Mouse (Mus musculus) cerebellum, adult 2 months (tissue): Measurements from ENCODE around the gene Hdc. TPM values are rescaled to one million over a fixed set of nuclear protein-coding genes. Genes with fewer than 3 reads are reported as not detected.
A peak's percentile ranks its signal among the peaks of the same experiment; 100 is the strongest.

ENCODE experiments used
- DNase-seq, 2 experiments: peaks; one replicate each; pipeline ENCODE4 v3.0.0; 2021
- H3K27ac ChIP-seq: fragments of 200-500 bp; 2 replicates; pipeline ENCODE4 v1.5.1; 2012; ENCODE audit warnings: low read length, control low read depth, inconsistent platforms; ENCODE audit not compliant: insufficient read depth
- H3K27me3 ChIP-seq: fragments of 200-500 bp; 2 replicates; pipeline ENCODE4 v1.6.1; 2012; ENCODE audit warnings: inconsistent platforms, mild to moderate bottlenecking, low read length, moderate library complexity; ENCODE audit not compliant: control insufficient read depth, insufficient read depth
- H3K4me1 ChIP-seq: fragments of 200-500 bp; 2 replicates; pipeline ENCODE4 v1.6.1; 2011; ENCODE audit warnings: low read length; ENCODE audit not compliant: control insufficient read depth, insufficient read depth
- H3K4me3 ChIP-seq: fragments of 200-500 bp; replicated peaks from 2 replicates; pipeline ENCODE3; 2011; ENCODE audit warnings: mild to moderate bottlenecking, low read depth, low read length, control low read depth; ENCODE audit not compliant: insufficient read depth
- CTCF ChIP-seq: fragments of 200-500 bp; IDR thresholded peaks from 2 replicates; pipeline ENCODE4 v1.5.1; 2011; ENCODE audit warnings: low read depth, mild to moderate bottlenecking, control low read depth, low read length, moderate library complexity, borderline replicate concordance; ENCODE audit not compliant: insufficient read depth
- POLR2A ChIP-seq: fragments of 200-500 bp; IDR thresholded peaks from 2 replicates; pipeline ENCODE4 v1.6.1; 2011; ENCODE audit warnings: low read length, control low read depth, borderline replicate concordance; ENCODE audit not compliant: insufficient read depth
- WGBS: fragments of 180-500 bp; shearing (Covaris S2); methylation state at CpG from one replicate; pipeline ENCODE4 v1.1.7; 2018; 5-methylcytosine and 5-hydroxymethylcytosine counted together
- polyA plus RNA-seq: library from polyadenylated mRNA; depleted of rRNA; stranded (reverse); fragments of >200 nt; gene quantifications from 2 replicates; pipeline ENCODE4 v1.2.3, GENCODE M21; 2012; rRNA removed

The Hdc gene
- 6.6 and 7.0 TPM in 2 replicates for polyA plus RNA-seq

GRCm38 (mm10) chr2:126619249-126619704 lies at the start of gene Hdc:
Gene Hdc (minus strand): TSS chr2:126619299.
- no peak for DNase-seq

GRCm38 (mm10) chr2:126668621-126669252 lies 49.6 kb upstream of the Hdc start:
- no peaks in the 10 kb centered on the region for H3K27me3 ChIP-seq
- peaks cover 3% of the 10 kb centered on the region; the same call in 1 of the 2 replicates for H3K4me1 ChIP-seq
- H3K27ac ChIP-seq, result no peak overlapping the region
- DNase-seq, result no peak
- 94% methylated on average over 5 of the region's 5 CpGs for WGBS
- H3K4me3 ChIP-seq, result no peak overlapping the region
- TF ChIP-seq CTCF (no peak), POLR2A (no peak)

More at GRCm38 (mm10) chr2:126619249-126619704, at the start of gene Hdc:
- Histone ChIP-seq H3K4me1 (peaks cover 8% of the 10 kb centered on the region; the same call in 1 of the 2 replicates), H3K27ac (no peak within 1 kb of the TSS), H3K27me3 (no peaks in the 10 kb centered on the region), H3K4me3 (no peak within 1 kb of the TSS)
- TF ChIP-seq CTCF, result no peak
- no peak for TF ChIP-seq POLR2A
- 84% methylated on average over 14 of the region's 14 CpGs for WGBS

GRCm38 (mm10) chr2:126665984-126666383 lies 46.9 kb upstream of the Hdc start:
- Histone ChIP-seq H3K27ac (no peak overlapping the region), H3K27me3 (no peaks in the 10 kb centered on the region), H3K4me1 (no peaks in the 10 kb centered on the region), H3K4me3 (no peak overlapping the region)
- 89% methylated on average over 3 of the region's 3 CpGs for WGBS
- no peak for TF ChIP-seq CTCF
- no peak for TF ChIP-seq POLR2A
- DNase-seq, result no peak

GRCm38 (mm10) chr2:126663481-126663880 lies 44.4 kb upstream of the Hdc start:
- WGBS, result 38% methylated on average over 4 of the region's 4 CpGs

GRCm38 (mm10) chr2:126652929-126653328 lies 33.8 kb upstream of the Hdc start:
- no peak for DNase-seq
- H3K27me3 ChIP-seq, result no peaks in the 10 kb centered on the region
- no peaks in the 10 kb centered on the region for H3K4me1 ChIP-seq
- H3K27ac ChIP-seq, result no peak overlapping the region
- TF ChIP-seq POLR2A (no peak), CTCF (no peak)
- 82% methylated on average over 4 of the region's 4 CpGs for WGBS
- no peak overlapping the region for H3K4me3 ChIP-seq

More at GRCm38 (mm10) chr2:126663481-126663880, 44.4 kb upstream of the Hdc start:
- peak in 1 of 2 experiments; percentile 21 for DNase-seq
- Histone ChIP-seq H3K27ac (no peak overlapping the region), H3K4me1 (no peaks in the 10 kb centered on the region), H3K4me3 (no peak overlapping the region), H3K27me3 (no peaks in the 10 kb centered on the region)
- TF ChIP-seq POLR2A (no peak), CTCF (peak; percentile 28; the same call in 1 of the 2 replicates)

- H3K4me1 ChIP-seq, result no peaks in the 10 kb centered on the region
- 94% methylated on average over 3 of the region's 3 CpGs for WGBS
- no peak overlapping the region for H3K4me3 ChIP-seq
- DNase-seq, result no peak
- no peaks in the 10 kb centered on the region for H3K27me3 ChIP-seq
- TF ChIP-seq POLR2A (no peak), CTCF (no peak)
- H3K27ac ChIP-seq, result no peak overlapping the region
Measured at GRCm38 (mm10) chr2:126647762-126648161, 28.7 kb upstream of the Hdc start.

- H3K27ac ChIP-seq, result no peak overlapping the region
- H3K4me3 ChIP-seq, result no peak overlapping the region
- H3K27me3 ChIP-seq, result no peaks in the 10 kb centered on the region
- 96% methylated on average over 5 of the region's 5 CpGs for WGBS
- H3K4me1 ChIP-seq, result no peaks in the 10 kb centered on the region
- DNase-seq, result no peak
- TF ChIP-seq POLR2A (no peak), CTCF (no peak)
Measured at GRCm38 (mm10) chr2:126646461-126646860, 27.4 kb upstream of the Hdc start.

GRCm38 (mm10) chr2:126644768-126645167 lies 25.7 kb upstream of the Hdc start:
- Histone ChIP-seq H3K4me3 (no peak overlapping the region), H3K27me3 (no peaks in the 10 kb centered on the region), H3K27ac (no peak overlapping the region), H3K4me1 (no peaks in the 10 kb centered on the region)
- TF ChIP-seq POLR2A, result no peak
- DNase-seq, result no peak
- WGBS, result 84% methylated on average over 1 of the region's 1 CpGs
